Mouse (Mus musculus) midbrain, embryonic 11.5 days (tissue): Measurements from ENCODE around the gene Smim4. TPM values are rescaled to one million over a fixed set of nuclear protein-coding genes. Genes with fewer than 3 reads are reported as not detected.

Experiments
- ATAC-seq: fragments of 200-750 bp; cut with Nextera tagmentation; 2 replicates; pipeline ENCODE4 v1.8.0; 2017; ENCODE audit warnings: moderate TSS enrichment, moderate library complexity; ENCODE audit not compliant: low FRiP score
- DNase-seq: peaks from one replicate; pipeline ENCODE4 v3.0.0; 2015; ENCODE audit warnings: low spot score; ENCODE audit errors: missing footprints
- H3K27ac ChIP-seq: fragments of 300-500 bp; sonication (generic); 2 replicates; pipeline ENCODE4 v1.5.1; 2014; ENCODE audit warnings: low read depth, low read length
- H3K27me3 ChIP-seq: fragments of 300-500 bp; sonication (generic); 2 replicates; pipeline ENCODE4 v1.6.1; 2014; ENCODE audit warnings: mild to moderate bottlenecking, low read length, moderate library complexity, mixed read lengths; ENCODE audit not compliant: control insufficient read depth, insufficient read depth
- H3K36me3 ChIP-seq: fragments of 300-500 bp; sonication (generic); 2 replicates; pipeline ENCODE4 v1.6.1; 2014; ENCODE audit warnings: mild to moderate bottlenecking, low read length, moderate library complexity, mixed read lengths; ENCODE audit not compliant: control insufficient read depth, insufficient read depth
- H3K4me1 ChIP-seq: fragments of 300-500 bp; sonication (generic); 2 replicates; pipeline ENCODE4 v1.6.1; 2014; ENCODE audit warnings: low read length; ENCODE audit not compliant: control insufficient read depth, insufficient read depth
- H3K4me2 ChIP-seq: fragments of 300-500 bp; sonication (generic); 2 replicates; pipeline ENCODE4 v1.6.1; 2014; ENCODE audit warnings: mild to moderate bottlenecking, moderate library complexity
- H3K4me3 ChIP-seq: fragments of 300-500 bp; sonication (generic); 2 replicates; pipeline ENCODE4 v1.5.1; 2014; ENCODE audit warnings: low read depth, low read length
- H3K9ac ChIP-seq: fragments of 300-500 bp; sonication (generic); 2 replicates; pipeline ENCODE4 v1.6.1; 2014; ENCODE audit warnings: low read length
- H3K9me3 ChIP-seq: fragments of 300-500 bp; sonication (generic); 2 replicates; pipeline ENCODE4 v1.6.1; 2016; ENCODE audit warnings: low read length; ENCODE audit not compliant: control insufficient read depth
- WGBS: fragments of 180-500 bp; shearing (Covaris S2); extraction: QIAGEN DNeasy Blood & Tissue Kit; methylation state at CpG from one replicate; pipeline ENCODE4 v1.1.7; 2014; 5-methylcytosine and 5-hydroxymethylcytosine counted together
- polyA plus RNA-seq: library from polyadenylated mRNA; unstranded; fragments of >200 nt; fragmentation: Nextera tagmentation; extraction: Ambion mirVana; gene quantifications from 2 replicates; pipeline ENCODE4 v1.2.1, GENCODE M21; 2014

The Smim4 gene
- 54.7 and 56.2 TPM in 2 replicates for polyA plus RNA-seq

DNA sequence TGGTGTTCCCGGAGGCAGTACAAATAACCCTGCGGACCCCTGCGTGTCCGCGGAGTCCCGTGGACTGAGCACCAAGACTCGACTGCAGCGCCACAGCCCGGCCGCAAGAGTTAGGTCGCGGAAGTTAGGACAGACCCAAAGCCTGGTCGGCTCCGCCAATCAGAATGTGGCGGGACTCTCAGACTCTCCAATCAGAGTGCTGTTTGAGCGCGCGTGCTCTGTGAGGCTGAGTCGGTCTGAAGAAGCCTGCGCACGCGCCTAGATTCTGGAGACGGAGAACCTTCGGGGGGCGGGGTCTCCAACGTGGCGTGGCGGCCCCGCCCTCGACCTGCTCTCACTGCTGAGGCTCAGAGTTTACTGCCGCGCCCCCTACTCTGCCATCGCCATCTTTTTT is at the start of gene Smim4:
Gene Smim4, minus strand, starts transcription at position 131 of the 394 bp plus-strand sequence.
- DNase-seq (peak; percentile 99), ATAC-seq (peak; percentile 92)
- Histone ChIP-seq H3K9me3 (no peaks in the 10 kb centered on the region), H3K27ac (peak within 1 kb of the TSS; percentile 48; the same call in 1 of the 2 replicates), H3K27me3 (no peaks in the 10 kb centered on the region), H3K36me3 (no peaks in the 10 kb centered on the region; the same call in 1 of the 2 replicates), H3K4me2 (peak within 1 kb of the TSS; percentile 81), H3K4me1 (peaks cover 30% of the 10 kb centered on the region), H3K4me3 (peak within 1 kb of the TSS; percentile 64), H3K9ac (peak within 1 kb of the TSS; percentile 73)
- under 1% methylated on average over 33 of the region's 33 CpGs for WGBS

DNA sequence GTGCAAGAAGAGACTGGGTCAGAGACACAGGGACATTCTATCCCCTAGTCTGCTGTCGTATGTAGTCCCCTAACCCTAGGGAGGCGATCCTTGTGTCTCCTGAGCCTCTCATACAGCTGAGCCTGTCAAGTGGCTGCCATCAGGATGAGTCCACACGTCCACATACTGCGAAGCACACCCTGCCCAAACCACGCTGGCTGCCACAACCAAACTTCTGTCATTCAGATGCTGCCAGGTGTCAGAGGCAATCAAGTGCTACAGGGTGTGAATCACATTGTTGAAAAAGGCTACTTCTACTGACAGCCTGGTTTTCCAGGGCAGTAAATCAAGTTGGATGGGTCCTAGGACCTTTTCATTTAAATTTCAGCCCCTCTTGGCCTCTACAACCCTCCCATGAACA is 49.0 kb upstream of the Smim4 start:
- DNase-seq (no peak), ATAC-seq (no peak)
- Histone ChIP-seq H3K4me1 (no peaks in the 10 kb centered on the region), H3K4me2 (no peak overlapping the region), H3K27me3 (no peaks in the 10 kb centered on the region), H3K9me3 (no peaks in the 10 kb centered on the region), H3K36me3 (peaks cover 71% of the 10 kb centered on the region), H3K4me3 (no peak overlapping the region), H3K9ac (no peak overlapping the region), H3K27ac (no peak overlapping the region)
- WGBS, result 96% methylated on average over 5 of the region's 5 CpGs

DNA sequence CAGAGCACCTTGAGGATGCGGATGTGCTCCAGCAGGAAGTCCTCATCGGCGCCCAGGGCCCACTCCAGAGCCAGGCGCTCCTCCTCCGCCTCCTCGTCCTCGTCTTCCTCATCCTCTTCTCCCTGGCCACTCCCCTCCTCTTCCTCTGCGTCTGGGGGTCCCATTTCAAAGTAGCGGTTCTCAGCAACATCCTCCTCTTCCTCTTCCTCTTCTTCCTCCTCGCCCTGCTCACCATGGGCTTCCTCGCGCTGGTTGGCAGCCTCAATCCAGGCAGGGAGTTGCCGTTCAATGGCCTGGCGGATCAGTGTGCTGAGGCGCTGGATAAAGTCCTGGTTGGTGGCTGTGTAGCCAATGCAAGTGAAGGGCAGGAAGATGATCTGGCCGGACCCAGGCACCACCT is 48.5 kb upstream of the Smim4 start:
- ATAC-seq, result no peak
- no peak overlapping the region for H3K4me2 ChIP-seq
- 92% methylated on average over 16 of the region's 16 CpGs for WGBS
- H3K27me3 ChIP-seq, result no peaks in the 10 kb centered on the region
- no peak overlapping the region for H3K27ac ChIP-seq
- no peaks in the 10 kb centered on the region for H3K9me3 ChIP-seq
- H3K36me3 ChIP-seq, result peaks cover 71% of the 10 kb centered on the region
- DNase-seq, result no peak
- no peak overlapping the region for H3K9ac ChIP-seq
- H3K4me1 ChIP-seq, result no peaks in the 10 kb centered on the region
- no peak overlapping the region for H3K4me3 ChIP-seq

DNA sequence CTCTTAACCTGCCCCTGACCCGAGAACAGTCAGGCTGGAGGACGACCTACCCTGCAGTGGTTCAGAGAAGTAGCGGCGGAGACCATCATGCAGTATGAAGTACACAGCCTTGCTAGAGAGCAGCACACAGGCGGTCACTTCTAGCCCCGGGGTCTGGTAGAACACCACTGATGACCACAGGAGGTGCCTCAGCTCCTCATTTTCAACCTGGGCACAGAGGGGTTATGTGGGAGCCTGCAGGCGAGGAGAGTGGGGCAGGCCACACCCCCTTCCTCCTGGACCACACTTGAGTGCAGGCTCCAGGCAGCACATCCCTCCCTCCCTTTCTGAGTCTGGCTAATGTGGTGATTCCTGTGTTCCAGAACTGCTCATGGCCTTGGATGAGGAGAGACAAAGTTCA is 44.8 kb upstream of the Smim4 start:
- H3K27ac ChIP-seq, result no peak overlapping the region
- H3K4me2 ChIP-seq, result no peak overlapping the region
- H3K4me1 ChIP-seq, result no peaks in the 10 kb centered on the region
- 92% methylated on average over 7 of the region's 7 CpGs for WGBS
- no peak overlapping the region for H3K4me3 ChIP-seq
- peaks cover 67% of the 10 kb centered on the region for H3K36me3 ChIP-seq
- no peak for ATAC-seq
- no peaks in the 10 kb centered on the region for H3K27me3 ChIP-seq
- DNase-seq, result no peak
- no peaks in the 10 kb centered on the region for H3K9me3 ChIP-seq
- no peak overlapping the region for H3K9ac ChIP-seq

DNA sequence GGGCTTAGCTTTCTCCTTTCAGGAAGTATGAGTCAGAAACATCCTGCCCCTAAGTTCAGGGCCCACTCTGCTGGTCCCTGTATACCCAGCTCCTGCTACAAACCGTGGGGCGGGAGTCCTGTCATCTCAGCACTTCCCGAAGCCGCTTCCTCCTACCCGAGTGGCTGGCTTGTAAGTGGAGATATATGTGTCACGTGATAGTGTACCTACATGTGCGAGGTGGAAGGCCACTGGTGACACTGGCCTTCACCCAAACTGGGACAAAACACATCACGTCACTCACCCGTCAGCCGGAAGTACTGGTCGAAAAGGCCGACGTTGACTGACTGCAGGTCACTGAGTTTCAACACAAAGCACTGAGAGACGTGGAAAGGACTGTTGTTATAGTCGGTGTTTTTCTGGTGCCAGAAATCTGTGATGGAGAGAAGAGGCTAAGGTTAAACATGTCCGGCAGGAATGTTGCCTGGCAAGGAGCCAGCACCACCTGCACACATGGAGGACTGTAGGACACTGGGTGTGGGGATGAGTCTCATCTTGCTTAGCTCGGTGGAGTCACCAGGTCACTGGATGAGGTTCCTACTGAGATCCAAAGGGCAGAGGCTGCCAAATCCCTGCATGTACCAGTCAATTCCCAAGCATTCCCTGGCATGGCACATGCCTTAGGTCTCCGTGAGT is 44.2 kb upstream of the Smim4 start:
- H3K27me3 ChIP-seq, result no peaks in the 10 kb centered on the region
- DNase-seq (no peak), ATAC-seq (no peak)
- no peak overlapping the region for H3K4me3 ChIP-seq
- H3K4me1 ChIP-seq, result no peaks in the 10 kb centered on the region
- WGBS, result 91% methylated on average over 18 of the region's 18 CpGs
- no peak overlapping the region for H3K27ac ChIP-seq
- peaks cover 67% of the 10 kb centered on the region for H3K36me3 ChIP-seq
- H3K9ac ChIP-seq, result no peak overlapping the region
- no peak overlapping the region for H3K4me2 ChIP-seq
- no peaks in the 10 kb centered on the region for H3K9me3 ChIP-seq

DNA sequence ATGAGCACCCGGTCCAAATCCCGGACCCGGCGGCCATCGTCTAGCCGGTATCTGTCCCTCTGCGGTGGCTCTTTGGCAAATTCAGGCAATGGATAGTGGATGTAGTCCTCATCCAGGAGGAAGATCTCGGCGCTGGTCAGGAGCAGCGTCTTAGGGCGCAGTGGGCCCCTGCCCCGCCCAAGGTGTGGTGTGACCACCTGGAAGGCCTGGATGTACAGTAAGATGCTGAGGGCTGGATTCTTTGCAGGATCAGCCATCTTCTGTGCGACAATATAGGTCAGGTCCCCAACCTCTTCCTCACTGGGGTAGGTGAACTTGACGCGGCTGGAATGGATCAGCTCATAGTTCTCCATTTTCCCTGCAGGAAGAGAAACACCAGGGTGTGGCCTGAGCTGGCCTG is 43.1 kb upstream of the Smim4 start:
- Histone ChIP-seq H3K9ac (no peak overlapping the region), H3K27me3 (no peaks in the 10 kb centered on the region), H3K4me1 (no peaks in the 10 kb centered on the region), H3K36me3 (peaks cover 57% of the 10 kb centered on the region), H3K27ac (no peak overlapping the region), H3K9me3 (no peaks in the 10 kb centered on the region), H3K4me2 (no peak overlapping the region), H3K4me3 (no peak overlapping the region)
- ATAC-seq, result no peak
- no peak for DNase-seq
- 96% methylated on average over 15 of the region's 15 CpGs for WGBS

DNA sequence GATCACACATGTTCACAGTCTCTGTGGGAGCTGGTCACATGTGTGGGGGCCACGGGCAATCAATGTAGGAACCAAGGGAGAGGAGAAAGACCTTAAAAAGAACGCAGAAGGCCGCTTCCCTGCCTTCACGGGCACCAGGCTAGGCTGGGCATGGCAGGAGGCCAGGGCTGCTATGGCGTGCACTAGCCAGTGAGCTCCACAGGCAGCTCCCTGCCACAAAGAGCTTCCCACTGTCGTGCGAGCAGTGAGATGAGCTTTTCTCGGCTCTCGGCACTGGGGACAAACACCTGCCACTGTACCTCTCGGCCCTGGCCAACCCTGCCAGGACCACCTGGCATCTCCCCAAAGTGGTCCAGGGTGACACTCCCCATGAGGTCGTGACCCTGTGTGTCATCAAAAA is 42.6 kb upstream of the Smim4 start:
- DNase-seq (no peak), ATAC-seq (no peak)
- no peaks in the 10 kb centered on the region for H3K9me3 ChIP-seq
- no peak overlapping the region for H3K4me3 ChIP-seq
- H3K4me1 ChIP-seq, result no peaks in the 10 kb centered on the region
- no peak overlapping the region for H3K9ac ChIP-seq
- 92% methylated on average over 11 of the region's 11 CpGs for WGBS
- no peak overlapping the region for H3K27ac ChIP-seq
- H3K27me3 ChIP-seq, result no peaks in the 10 kb centered on the region
- H3K4me2 ChIP-seq, result no peak overlapping the region
- H3K36me3 ChIP-seq, result peaks cover 53% of the 10 kb centered on the region

DNA sequence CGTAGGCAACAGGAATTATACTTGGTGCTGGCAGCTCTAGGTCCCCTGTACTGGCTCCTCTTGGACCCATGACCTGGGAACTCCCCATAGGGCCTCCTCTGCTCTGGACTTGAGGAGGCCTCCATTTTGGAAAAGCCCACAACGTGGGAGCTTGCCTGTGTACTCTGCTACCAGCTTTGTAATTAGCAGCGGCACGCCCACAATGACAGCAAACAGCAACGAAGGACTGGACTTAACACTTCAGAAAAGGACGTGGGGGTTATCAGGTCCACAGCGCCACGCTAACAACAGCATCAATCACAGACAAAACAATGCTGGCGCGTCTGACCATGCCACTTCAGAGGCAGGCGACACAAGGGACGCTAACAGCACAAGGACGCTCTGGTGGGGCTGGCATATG is 42.2 kb upstream of the Smim4 start:
- Histone ChIP-seq H3K4me2 (no peak overlapping the region), H3K36me3 (peaks cover 50% of the 10 kb centered on the region), H3K9ac (no peak overlapping the region), H3K9me3 (no peaks in the 10 kb centered on the region), H3K27ac (no peak overlapping the region), H3K4me1 (no peaks in the 10 kb centered on the region), H3K27me3 (no peaks in the 10 kb centered on the region), H3K4me3 (no peak overlapping the region)
- 91% methylated on average over 13 of the region's 13 CpGs for WGBS
- ATAC-seq (no peak), DNase-seq (no peak)

DNA sequence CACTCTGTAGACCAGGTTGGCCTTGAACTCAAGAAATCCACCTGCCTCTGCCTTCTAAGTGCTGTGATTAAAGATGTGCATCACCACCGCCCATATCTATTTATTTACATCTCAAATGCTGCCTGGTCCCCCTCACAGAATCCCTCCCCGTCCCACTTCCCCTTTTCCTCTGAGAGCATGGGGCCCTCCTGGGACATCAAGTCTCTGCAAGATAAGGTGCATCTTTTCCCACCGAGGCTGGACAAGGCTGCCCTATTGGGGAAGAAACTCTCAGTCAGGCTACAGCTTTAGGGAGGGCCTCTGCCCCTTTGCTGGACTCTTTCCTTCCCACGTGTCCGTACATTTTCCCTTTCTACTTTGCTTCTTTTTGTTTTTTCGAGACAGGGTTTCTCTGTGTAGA is 40.8 kb upstream of the Smim4 start:
- 92% methylated on average over 6 of the region's 6 CpGs for WGBS
- peaks cover 41% of the 10 kb centered on the region for H3K36me3 ChIP-seq
- no peak overlapping the region for H3K4me2 ChIP-seq
- H3K4me1 ChIP-seq, result no peaks in the 10 kb centered on the region
- ATAC-seq (no peak), DNase-seq (no peak)
- H3K27me3 ChIP-seq, result no peaks in the 10 kb centered on the region
- no peaks in the 10 kb centered on the region for H3K9me3 ChIP-seq
- H3K9ac ChIP-seq, result no peak overlapping the region
- H3K27ac ChIP-seq, result no peak overlapping the region
- H3K4me3 ChIP-seq, result no peak overlapping the region
